Mouse (Mus musculus) intestine, embryonic 14.5 days (tissue): Measurements from ENCODE around the gene Rcor3. TPM values are rescaled to one million over a fixed set of nuclear protein-coding genes. Genes with fewer than 3 reads are reported as not detected.

Experiments
- ATAC-seq: fragments of 200-750 bp; cut with Nextera tagmentation; replicated peaks from 2 replicates; pipeline ENCODE4 v1.8.0; 2017; ENCODE audit warnings: low read depth, moderate number of reproducible peaks, moderate TSS enrichment, moderate library complexity; ENCODE audit not compliant: low FRiP score, low TSS enrichment
- DNase-seq: peaks from one replicate; pipeline ENCODE4 v3.0.0-alpha.2; 2018; ENCODE audit warnings: low spot score
- H3K27ac ChIP-seq: fragments of 300-500 bp; sonication (generic); 2 replicates; pipeline ENCODE4 v1.5.1; 2014; ENCODE audit warnings: low read depth, mild to moderate bottlenecking, control low read depth
- H3K27me3 ChIP-seq: fragments of 300-500 bp; sonication (generic); replicated peaks from 2 replicates; pipeline ENCODE4 v1.6.1; 2014; ENCODE audit warnings: low read length, control low read depth; ENCODE audit not compliant: control insufficient read depth, insufficient read depth
- H3K36me3 ChIP-seq: fragments of 300-500 bp; sonication (generic); 2 replicates; pipeline ENCODE4 v1.6.1; 2014; ENCODE audit warnings: low read length, control low read depth; ENCODE audit not compliant: control insufficient read depth, insufficient read depth
- H3K4me1 ChIP-seq: fragments of 300-500 bp; sonication (generic); replicated peaks from 2 replicates; pipeline ENCODE4 v1.6.1; 2014; ENCODE audit warnings: low read length, control low read depth, mixed read lengths; ENCODE audit not compliant: control insufficient read depth, insufficient read depth
- H3K4me2 ChIP-seq: fragments of 300-500 bp; sonication (generic); 2 replicates; pipeline ENCODE4 v1.6.1; 2014; ENCODE audit warnings: low read length
- H3K4me3 ChIP-seq: fragments of 300-500 bp; sonication (generic); 2 replicates; pipeline ENCODE4 v1.5.1; 2014; ENCODE audit warnings: low read depth, low read length, control low read depth, mixed read lengths
- H3K9ac ChIP-seq: fragments of 300-500 bp; sonication (generic); 2 replicates; pipeline ENCODE4 v1.6.1; 2014; ENCODE audit warnings: mild to moderate bottlenecking, low read length
- H3K9me3 ChIP-seq: fragments of 300-500 bp; sonication (generic); 2 replicates; pipeline ENCODE4 v1.6.1; 2016; ENCODE audit warnings: low read length, control low read depth; ENCODE audit not compliant: control insufficient read depth
- WGBS: fragments of 180-500 bp; shearing (Covaris S2); extraction: QIAGEN DNeasy Blood & Tissue Kit; methylation state at CpG from one replicate; pipeline ENCODE4 v1.1.7; 2014; 5-methylcytosine and 5-hydroxymethylcytosine counted together
- polyA plus RNA-seq: library from polyadenylated mRNA; unstranded; fragments of >200 nt; fragmentation: Nextera tagmentation; extraction: Ambion mirVana; gene quantifications from 2 replicates; pipeline ENCODE4 v1.2.1, GENCODE M21; 2014

The Rcor3 gene
- polyA plus RNA-seq, 1 experiment from 2014 or later = 31.1 TPM

- WGBS = 97% methylated on average over 1 of the region's 1 CpGs
- no peaks in the 10 kb centered on the region for H3K27me3 ChIP-seq
- DNase-seq = no peak
These were observed 7.7 kb downstream of the Rcor3 start for GRCm38 (mm10) chr1:192130202-192130601.

GRCm38 (mm10) chr1:192128343-192128742 is 9.5 kb downstream of the Rcor3 start:
- Histone ChIP-seq H3K9ac (no peak overlapping the region), H3K9me3 (no peaks in the 10 kb centered on the region), H3K4me1 (no peaks in the 10 kb centered on the region), H3K4me3 (no peak overlapping the region), H3K27ac (no peak overlapping the region), H3K27me3 (no peaks in the 10 kb centered on the region), H3K4me2 (no peak overlapping the region), H3K36me3 (peaks cover 44% of the 10 kb centered on the region)
- WGBS = 89% methylated on average over 8 of the region's 8 CpGs
- no peak for ATAC-seq
- DNase-seq = no peak

More at GRCm38 (mm10) chr1:192130202-192130601, 7.7 kb downstream of the Rcor3 start:
- H3K4me2 ChIP-seq = no peak overlapping the region
- ATAC-seq = no peak
- 0 out of 2 replicates have a peak, but pooled peaks cover under 1% of the 10 kb centered on the region for H3K4me1 ChIP-seq
- H3K36me3 ChIP-seq = peaks cover 29% of the 10 kb centered on the region
- no peaks in the 10 kb centered on the region for H3K9me3 ChIP-seq
- H3K4me3 ChIP-seq = no peak overlapping the region
- H3K9ac ChIP-seq = no peak overlapping the region
- H3K27ac ChIP-seq = no peak overlapping the region

GRCm38 (mm10) chr1:192125761-192126160 is 12.1 kb downstream of the Rcor3 start:
- no peak for DNase-seq
- peaks cover 68% of the 10 kb centered on the region for H3K36me3 ChIP-seq
- H3K27ac ChIP-seq = no peak overlapping the region
- 95% methylated on average over 6 of the region's 6 CpGs for WGBS
- ATAC-seq = no peak
- no peaks in the 10 kb centered on the region for H3K27me3 ChIP-seq
- H3K9me3 ChIP-seq = no peaks in the 10 kb centered on the region
- no peak overlapping the region for H3K9ac ChIP-seq
- no peaks in the 10 kb centered on the region for H3K4me1 ChIP-seq
- no peak overlapping the region for H3K4me3 ChIP-seq
- H3K4me2 ChIP-seq = no peak overlapping the region

- no peaks in the 10 kb centered on the region for H3K9me3 ChIP-seq
- DNase-seq (no peak), ATAC-seq (no peak)
- 94% methylated on average over 6 of the region's 6 CpGs for WGBS
- no peaks in the 10 kb centered on the region for H3K27me3 ChIP-seq
- H3K4me2 ChIP-seq = no peak overlapping the region
- peaks cover 85% of the 10 kb centered on the region for H3K36me3 ChIP-seq
- H3K4me3 ChIP-seq = no peak overlapping the region
- H3K4me1 ChIP-seq = no peaks in the 10 kb centered on the region
- no peak overlapping the region for H3K27ac ChIP-seq
- no peak overlapping the region for H3K9ac ChIP-seq
These were observed 21.6 kb downstream of the Rcor3 start for GRCm38 (mm10) chr1:192116262-192116661.

GRCm38 (mm10) chr1:192115378-192115777 is 22.5 kb downstream of the Rcor3 start:
- 96% methylated on average over 1 of the region's 1 CpGs for WGBS
- H3K4me1 ChIP-seq = no peaks in the 10 kb centered on the region
- no peak overlapping the region for H3K27ac ChIP-seq
- H3K4me2 ChIP-seq = no peak overlapping the region
- H3K9ac ChIP-seq = no peak overlapping the region
- H3K36me3 ChIP-seq = peaks cover 83% of the 10 kb centered on the region
- H3K9me3 ChIP-seq = no peaks in the 10 kb centered on the region
- no peak for DNase-seq
- no peak for ATAC-seq
- no peaks in the 10 kb centered on the region for H3K27me3 ChIP-seq
- H3K4me3 ChIP-seq = no peak overlapping the region

- Histone ChIP-seq H3K4me2 (no peak overlapping the region), H3K36me3 (peaks cover 56% of the 10 kb centered on the region), H3K4me1 (no peaks in the 10 kb centered on the region), H3K27me3 (no peaks in the 10 kb centered on the region), H3K27ac (no peak overlapping the region), H3K9ac (no peak overlapping the region), H3K4me3 (no peak overlapping the region), H3K9me3 (no peaks in the 10 kb centered on the region)
- WGBS = 62% methylated on average over 6 of the region's 6 CpGs
- ATAC-seq = no peak
- DNase-seq = no peak
These were observed 28.7 kb downstream of the Rcor3 start for GRCm38 (mm10) chr1:192109169-192109568.

- H3K9ac ChIP-seq = no peak overlapping the region
- no peaks in the 10 kb centered on the region for H3K4me1 ChIP-seq
- H3K9me3 ChIP-seq = no peaks in the 10 kb centered on the region
- 0 out of 2 replicates have a peak, but pooled peaks have one; percentile 40 for ATAC-seq
- no peak overlapping the region for H3K4me2 ChIP-seq
- peaks cover 50% of the 10 kb centered on the region for H3K36me3 ChIP-seq
- H3K27me3 ChIP-seq = no peaks in the 10 kb centered on the region
- no peak overlapping the region for H3K4me3 ChIP-seq
- DNase-seq = no peak
- WGBS = 13% methylated on average over 2 of the region's 2 CpGs
- no peak overlapping the region for H3K27ac ChIP-seq
These were observed 30.5 kb downstream of the Rcor3 start for GRCm38 (mm10) chr1:192107352-192107751.

- whole genome bisulfite sequencing = 87% methylated on average over 4 of the region's 4 CpGs
- Histone ChIP-seq H3K4me3 (no peak overlapping the region), H3K4me2 (no peak overlapping the region), H3K9ac (no peak overlapping the region), H3K9me3 (no peaks in the 10 kb centered on the region), H3K27me3 (no peaks in the 10 kb centered on the region), H3K27ac (no peak overlapping the region), H3K4me1 (no peaks in the 10 kb centered on the region), H3K36me3 (peaks cover 47% of the 10 kb centered on the region)
- no peak for ATAC-seq
- DNase-seq = no peak
These were observed 31.9 kb downstream of the Rcor3 start for GRCm38 (mm10) chr1:192105902-192106389.

GRCm38 (mm10) chr1:192104021-192104420 is 33.8 kb downstream of the Rcor3 start:
- Histone ChIP-seq H3K9ac (no peak overlapping the region), H3K9me3 (no peaks in the 10 kb centered on the region), H3K4me3 (no peak overlapping the region), H3K36me3 (peaks cover 46% of the 10 kb centered on the region), H3K27me3 (no peaks in the 10 kb centered on the region), H3K27ac (no peak overlapping the region), H3K4me1 (no peaks in the 10 kb centered on the region), H3K4me2 (no peak overlapping the region)
- no peak for ATAC-seq
- WGBS = 95% methylated on average over 9 of the region's 9 CpGs
- DNase-seq = no peak
